Comparison of ENCODE assay signal across 11 mouse cellular contexts in genomic region chr3:85024817-85025705, GRCm38 (mm10).
A peak's percentile ranks its signal among the peaks of the same experiment; 100 is the strongest.
DNase-seq lines count a peak whose midpoint lies in the region; ATAC-seq and TF ChIP-seq lines count a peak whose summit lies in the region.
"Had no signal": no experiment of that assay in that cellular context is flagged by ENCODE, and none has a peak within 500 bp of the region (broad histone marks: within the 10 kb centered on the region; RNA-seq: fewer than 3 reads in every experiment).

No protein-coding gene starts in this region.

- H3K4me2 ChIP-seq in hindbrain, embryonic 11.5 days (replicated peaks; ENCODE audit: low read depth, low read length) = no peak overlapping the region
- H3K4me2 ChIP-seq in hindbrain, postnatal 0 days (ENCODE audit: low read depth, low read length) = no peak overlapping the region
- H3K4me2 ChIP-seq in midbrain, embryonic 14.5 days (ENCODE audit: low read length) = no peak overlapping the region
- H3K4me2 ChIP-seq in liver, embryonic 12.5 days = no peak overlapping the region
- H3K4me2 ChIP-seq: embryonic facial prominence, embryonic 13.5 days; neural tube, embryonic 13.5 days had no signal

- no peak overlapping the region for H3K27ac ChIP-seq in hindbrain, embryonic 11.5 days (ENCODE audit: low read depth, low read length)
- no peak overlapping the region for H3K27ac ChIP-seq in hindbrain, postnatal 0 days
- peak overlapping the region; percentile 77 for H3K27ac ChIP-seq in cortical plate, adult 2 months (ENCODE audit: insufficient read depth, low read length)
- H3K27ac ChIP-seq in midbrain, embryonic 14.5 days (replicated peaks; ENCODE audit: low read depth, low read length) = 0 out of 2 replicates have a peak overlapping the region, but pooled peaks have one; percentile 13
- no peak overlapping the region for H3K27ac ChIP-seq in liver, embryonic 12.5 days
- H3K27ac ChIP-seq: embryonic facial prominence, embryonic 13.5 days; heart, embryonic 10.5 days; neural tube, embryonic 13.5 days had no signal

- no peaks in the 10 kb centered on the region for H3K9me3 ChIP-seq in hindbrain, embryonic 11.5 days (ENCODE audit: control insufficient read depth, low read length)
- H3K9me3 ChIP-seq in hindbrain, postnatal 0 days (ENCODE audit: low read length) = no peaks in the 10 kb centered on the region
- H3K9me3 ChIP-seq in midbrain, embryonic 14.5 days (ENCODE audit: control insufficient read depth, low read length) = no peaks in the 10 kb centered on the region
- H3K9me3 ChIP-seq in liver, embryonic 12.5 days (replicated peaks) = no peaks in the 10 kb centered on the region
- H3K9me3 ChIP-seq: embryonic facial prominence, embryonic 13.5 days; heart, embryonic 10.5 days; neural tube, embryonic 13.5 days had no signal

- H3K4me1 ChIP-seq in hindbrain, embryonic 11.5 days (replicated peaks; ENCODE audit: control insufficient read depth, insufficient read depth, low read length) = 0 out of 2 replicates have a peak, but pooled peaks cover 3% of the 10 kb centered on the region
- no peaks in the 10 kb centered on the region for H3K4me1 ChIP-seq in hindbrain, postnatal 0 days (ENCODE audit: insufficient read depth, low read length)
- H3K4me1 ChIP-seq in cortical plate, adult 2 months (ENCODE audit: control insufficient read depth, insufficient read depth, low read length) = peaks cover 7% of the 10 kb centered on the region; the same call in 1 of the 2 replicates
- peaks cover 6% of the 10 kb centered on the region; the same call in 1 of the 2 replicates for H3K4me1 ChIP-seq in midbrain, embryonic 14.5 days (ENCODE audit: control insufficient read depth, insufficient read depth, low read length)
- no peaks in the 10 kb centered on the region for H3K4me1 ChIP-seq in liver, embryonic 12.5 days
- H3K4me1 ChIP-seq: embryonic facial prominence, embryonic 13.5 days; heart, embryonic 10.5 days had no signal

- TF ChIP-seq CTCF in hindbrain, postnatal 0 days (IDR thresholded peaks at IDR 0.05; ENCODE audit: low read depth) = no peak
- no peak for TF ChIP-seq CTCF in cortical plate, adult 2 months (IDR thresholded peaks at IDR 0.05; ENCODE audit: extremely low read depth, insufficient read depth, low read length)

- H3K36me3 ChIP-seq in hindbrain, embryonic 11.5 days (ENCODE audit: control insufficient read depth, insufficient read depth, low read length) = no peaks in the 10 kb centered on the region
- no peaks in the 10 kb centered on the region for H3K36me3 ChIP-seq in hindbrain, postnatal 0 days (ENCODE audit: insufficient read depth, low read length)
- no peaks in the 10 kb centered on the region for H3K36me3 ChIP-seq in midbrain, embryonic 14.5 days (ENCODE audit: control insufficient read depth, insufficient read depth, low read length)
- no peaks in the 10 kb centered on the region for H3K36me3 ChIP-seq in liver, embryonic 12.5 days
- H3K36me3 ChIP-seq: embryonic facial prominence, embryonic 13.5 days; heart, embryonic 10.5 days; neural tube, embryonic 13.5 days had no signal

- 33% methylated on average over 6 of the region's 6 CpGs for WGBS in hindbrain, embryonic 11.5 days
- WGBS in hindbrain, postnatal 0 days = 25% methylated on average over 6 of the region's 6 CpGs
- 22% methylated on average over 6 of the region's 6 CpGs for WGBS in midbrain, embryonic 14.5 days
- 36% methylated on average over 6 of the region's 6 CpGs for WGBS in liver, embryonic 12.5 days (ENCODE audit: insufficient replicate concordance)

- peak; percentile 9 for DNase-seq in hindbrain, embryonic 11.5 days (ENCODE audit: low spot score)
- DNase-seq in hindbrain, postnatal 0 days (ENCODE audit: low spot score) = no peak
- DNase-seq in kidney, postnatal 14 days = peak; percentile 52
- DNase-seq in midbrain, embryonic 14.5 days = peak; percentile 39
- no peak for DNase-seq in heart, adult 8-10 months (ENCODE audit: low spot score)
- DNase-seq in thymus, postnatal 36 days = no peak

- H3K27me3 ChIP-seq in hindbrain, embryonic 11.5 days (ENCODE audit: control insufficient read depth, insufficient read depth, low read length) = no peaks in the 10 kb centered on the region
- no peaks in the 10 kb centered on the region for H3K27me3 ChIP-seq in hindbrain, postnatal 0 days (ENCODE audit: insufficient read depth, low read length)
- no peaks in the 10 kb centered on the region for H3K27me3 ChIP-seq in midbrain, embryonic 14.5 days (ENCODE audit: control insufficient read depth, insufficient read depth, low read length)
- no peaks in the 10 kb centered on the region for H3K27me3 ChIP-seq in liver, embryonic 12.5 days (replicated peaks)
- H3K27me3 ChIP-seq: neural tube, embryonic 13.5 days had no signal

- no peak for TF ChIP-seq POLR2A in cortical plate, adult 2 months (IDR thresholded peaks at IDR 0.05; ENCODE audit: extremely low read depth, insufficient read depth, low read length)

- H3K9ac ChIP-seq in hindbrain, embryonic 11.5 days (ENCODE audit: low read depth, low read length) = no peak overlapping the region
- no peak overlapping the region for H3K9ac ChIP-seq in hindbrain, postnatal 0 days (replicated peaks; ENCODE audit: low read length)
- H3K9ac ChIP-seq in midbrain, embryonic 14.5 days (replicated peaks; ENCODE audit: low read length) = no peak overlapping the region
- H3K9ac ChIP-seq in liver, embryonic 12.5 days = no peak overlapping the region
- H3K9ac ChIP-seq: embryonic facial prominence, embryonic 13.5 days; neural tube, embryonic 13.5 days had no signal

- no peak for ATAC-seq in hindbrain, embryonic 11.5 days (ENCODE audit: low FRiP score)
- ATAC-seq in hindbrain, postnatal 0 days = no peak
- peak; percentile 27; the same call in 1 of the 2 replicates for ATAC-seq in midbrain, embryonic 14.5 days (ENCODE audit: low FRiP score, low TSS enrichment)
- ATAC-seq in liver, embryonic 12.5 days = no peak

- H3K4me3 ChIP-seq in hindbrain, embryonic 11.5 days (ENCODE audit: low read depth, low read length) = no peak overlapping the region
- H3K4me3 ChIP-seq in hindbrain, postnatal 0 days (ENCODE audit: low read length) = no peak overlapping the region
- H3K4me3 ChIP-seq in cortical plate, adult 2 months (ENCODE audit: insufficient read depth, low read length) = no peak overlapping the region
- H3K4me3 ChIP-seq in midbrain, embryonic 14.5 days (replicated peaks; ENCODE audit: low read depth, low read length) = no peak overlapping the region
- H3K4me3 ChIP-seq in liver, embryonic 12.5 days = no peak overlapping the region
- H3K4me3 ChIP-seq: embryonic facial prominence, embryonic 13.5 days; heart, embryonic 10.5 days; neural tube, embryonic 13.5 days had no signal

Comparison
In these comparisons a context has a peak if more than half of its experiments do, and no peak if none do; other contexts are left out.
1. DNase-seq: peak in hindbrain, embryonic 11.5 days (single experiment), kidney, postnatal 14 days (single experiment) and midbrain, embryonic 14.5 days (single experiment); none in hindbrain, postnatal 0 days (single experiment), heart, adult 8-10 months (single experiment) and thymus, postnatal 36 days (0 of 2).
2. H3K27ac ChIP-seq: peak in cortical plate, adult 2 months (single experiment) and midbrain, embryonic 14.5 days (single experiment); none in hindbrain, embryonic 11.5 days (single experiment), hindbrain, postnatal 0 days (single experiment) and liver, embryonic 12.5 days (single experiment).